Mouse (Mus musculus) midbrain, postnatal 0 days (tissue): ENCODE data around the gene Cdk14. TPM values are rescaled to one million over a fixed set of nuclear protein-coding genes. Genes with fewer than 3 reads are reported as not detected.
A peak's percentile ranks its signal among the peaks of the same experiment; 100 is the strongest.

Experiments
- ATAC-seq: fragments of 200-750 bp; cut with Nextera tagmentation; 2 replicates; pipeline ENCODE4 v1.8.0; 2017; ENCODE audit warnings: moderate number of reproducible peaks, mild to moderate bottlenecking, moderate TSS enrichment, moderate library complexity; ENCODE audit not compliant: low FRiP score
- DNase-seq: peaks from one replicate; pipeline ENCODE4 v3.0.0-alpha.2; 2015; ENCODE audit warnings: low spot score
- H3K27ac ChIP-seq: fragments of 300-500 bp; sonication (generic); 2 replicates; pipeline ENCODE4 v1.5.1; 2014; ENCODE audit warnings: low read depth, mild to moderate bottlenecking, low read length, mixed read lengths
- H3K27me3 ChIP-seq: fragments of 300-500 bp; sonication (generic); 2 replicates; pipeline ENCODE4 v1.6.1; 2014; ENCODE audit warnings: low read length, control low read depth, mixed read lengths; ENCODE audit not compliant: insufficient read depth
- H3K36me3 ChIP-seq: fragments of 300-500 bp; sonication (generic); 2 replicates; pipeline ENCODE4 v1.6.1; 2014; ENCODE audit warnings: low read length, control low read depth, mixed read lengths; ENCODE audit not compliant: insufficient read depth
- H3K4me1 ChIP-seq: fragments of 300-500 bp; sonication (generic); 2 replicates; pipeline ENCODE4 v1.6.1; 2014; ENCODE audit warnings: mild to moderate bottlenecking, control low read depth, antibody characterized with exemption, low read length, mixed read lengths; ENCODE audit not compliant: insufficient read depth
- H3K4me2 ChIP-seq: fragments of 300-500 bp; sonication (generic); 2 replicates; pipeline ENCODE4 v1.6.1; 2014; ENCODE audit warnings: low read depth, mild to moderate bottlenecking, low read length, mixed read lengths; ENCODE audit not compliant: poor library complexity, severe bottlenecking
- H3K4me3 ChIP-seq: fragments of 300-500 bp; sonication (generic); 2 replicates; pipeline ENCODE4 v1.5.1; 2014; ENCODE audit warnings: low read depth, mild to moderate bottlenecking, low read length, moderate library complexity
- H3K9ac ChIP-seq: fragments of 300-500 bp; sonication (generic); replicated peaks from 2 replicates; pipeline ENCODE4 v1.6.1; 2014; ENCODE audit warnings: mild to moderate bottlenecking, low read length, moderate library complexity, mixed read lengths; ENCODE audit not compliant: poor library complexity, severe bottlenecking
- H3K9me3 ChIP-seq: fragments of 300-500 bp; sonication (generic); 2 replicates; pipeline ENCODE4 v1.6.1; 2016; ENCODE audit warnings: low read length, control low read depth
- CTCF ChIP-seq: IDR thresholded peaks from 2 replicates; pipeline ENCODE4 v1.5.1; 2016; ENCODE audit warnings: antibody characterized with exemption, mild to moderate bottlenecking
- WGBS: fragments of 180-500 bp; shearing (Covaris S2); extraction: QIAGEN DNeasy Blood & Tissue Kit; methylation state at CpG from one replicate; pipeline ENCODE4 v1.1.7; 2014; 5-methylcytosine and 5-hydroxymethylcytosine counted together
- polyA plus RNA-seq: library from polyadenylated mRNA; unstranded; fragments of >200 nt; fragmentation: Nextera tagmentation; extraction: Ambion mirVana; gene quantifications from 2 replicates; pipeline ENCODE4 v1.2.1, GENCODE M21; 2015
- total RNA-seq: library from RNA; depleted of rRNA; stranded (reverse); fragments of >200 nt; gene quantifications from 2 replicates; pipeline ENCODE4 v1.2.3, GENCODE M21; 2014

Gene Cdk14
- total and polyA plus RNA-seq, 2 experiments from 2014 or later = 45.6 to 84.4 TPM

GRCm38 (mm10) chr5:5419253-5419652 is 859 bp downstream of the Cdk14 start:
- no peak for DNase-seq
- Histone ChIP-seq H3K4me3 (no peak overlapping the region), H3K27ac (no peak overlapping the region), H3K4me2 (no peak overlapping the region), H3K9me3 (no peaks in the 10 kb centered on the region), H3K36me3 (no peaks in the 10 kb centered on the region), H3K27me3 (no peaks in the 10 kb centered on the region), H3K9ac (no peak overlapping the region), H3K4me1 (no peaks in the 10 kb centered on the region)
- no peak for ATAC-seq
- WGBS = 88% methylated on average over 1 of the region's 1 CpGs
- no peak for TF ChIP-seq CTCF

- ATAC-seq = no peak
- WGBS = 80% methylated on average over 3 of the region's 3 CpGs
- H3K4me2 ChIP-seq = no peak overlapping the region
Observed at GRCm38 (mm10) chr5:5414835-5415234, 5.3 kb downstream of the Cdk14 start.

GRCm38 (mm10) chr5:5411886-5412285 is 8.2 kb downstream of the Cdk14 start:
- Histone ChIP-seq H3K27ac (no peak overlapping the region), H3K4me1 (no peaks in the 10 kb centered on the region), H3K9ac (no peak overlapping the region), H3K4me2 (no peak overlapping the region), H3K27me3 (no peaks in the 10 kb centered on the region), H3K4me3 (no peak overlapping the region), H3K9me3 (no peaks in the 10 kb centered on the region), H3K36me3 (no peaks in the 10 kb centered on the region)
- DNase-seq = no peak
- TF ChIP-seq CTCF = no peak
- 96% methylated on average over 2 of the region's 2 CpGs for WGBS
- no peak for ATAC-seq

More at GRCm38 (mm10) chr5:5414835-5415234, 5.3 kb downstream of the Cdk14 start:
- Histone ChIP-seq H3K4me3 (no peak overlapping the region), H3K9ac (no peak overlapping the region), H3K9me3 (no peaks in the 10 kb centered on the region), H3K27me3 (no peaks in the 10 kb centered on the region), H3K27ac (no peak overlapping the region), H3K4me1 (no peaks in the 10 kb centered on the region), H3K36me3 (no peaks in the 10 kb centered on the region)
- DNase-seq = no peak
- no peak for TF ChIP-seq CTCF

GRCm38 (mm10) chr5:5401986-5402385 is 18.1 kb downstream of the Cdk14 start:
- Histone ChIP-seq H3K36me3 (no peaks in the 10 kb centered on the region), H3K9me3 (no peaks in the 10 kb centered on the region), H3K27ac (no peak overlapping the region), H3K9ac (no peak overlapping the region), H3K27me3 (no peaks in the 10 kb centered on the region), H3K4me2 (no peak overlapping the region), H3K4me3 (no peak overlapping the region), H3K4me1 (no peaks in the 10 kb centered on the region)
- WGBS = 40% methylated on average over 4 of the region's 4 CpGs
- ATAC-seq (no peak), DNase-seq (no peak)
- TF ChIP-seq CTCF = no peak

DNA sequence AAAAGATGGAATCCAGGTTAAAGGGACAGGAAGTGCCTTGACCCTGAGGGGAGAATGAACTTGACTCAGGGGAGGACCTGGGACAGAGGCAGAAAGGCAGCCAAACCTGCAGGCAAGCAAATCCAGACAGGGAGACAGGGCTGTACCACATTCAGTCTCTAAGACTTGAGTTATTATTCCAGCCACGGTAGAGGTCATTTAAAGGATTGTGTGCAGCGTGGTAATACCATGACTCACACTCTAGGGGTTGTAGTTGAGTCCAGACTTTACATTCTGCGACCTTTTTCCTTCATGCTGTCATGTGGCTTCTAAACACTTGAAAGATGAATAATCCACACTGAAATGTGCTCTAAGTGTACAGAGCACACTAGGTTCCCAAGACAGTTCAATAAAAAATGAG is 27.3 kb downstream of the Cdk14 start:
- Histone ChIP-seq H3K27ac (no peak overlapping the region), H3K36me3 (no peaks in the 10 kb centered on the region), H3K9ac (no peak overlapping the region), H3K9me3 (no peaks in the 10 kb centered on the region), H3K4me3 (no peak overlapping the region), H3K27me3 (no peaks in the 10 kb centered on the region), H3K4me2 (no peak overlapping the region), H3K4me1 (no peaks in the 10 kb centered on the region)
- no peak for DNase-seq
- TF ChIP-seq CTCF = no peak
- no peak for ATAC-seq
- WGBS = 45% methylated on average over 3 of the region's 3 CpGs

- DNase-seq (peak; percentile 5), ATAC-seq (no peak)
- peak overlapping the region; percentile 62 for H3K4me3 ChIP-seq
- H3K4me1 ChIP-seq = peaks cover 6% of the 10 kb centered on the region; the same call in 1 of the 2 replicates
- H3K27ac ChIP-seq = peak overlapping the region; percentile 75; the same call in 1 of the 2 replicates
- no peaks in the 10 kb centered on the region for H3K9me3 ChIP-seq
- TF ChIP-seq CTCF = no peak
- no peaks in the 10 kb centered on the region for H3K36me3 ChIP-seq
- H3K4me2 ChIP-seq = peak overlapping the region; percentile 76
- WGBS = 4% methylated on average over 22 of the region's 23 CpGs
- peak overlapping the region; percentile 90 for H3K9ac ChIP-seq
- no peaks in the 10 kb centered on the region for H3K27me3 ChIP-seq
Observed at GRCm38 (mm10) chr5:5380731-5381718, 39.1 kb downstream of the Cdk14 start.
